Mouse (Mus musculus): ENCODE measurements around the gene Pnkd. TPM values are rescaled to one million over a fixed set of nuclear protein-coding genes. Genes with fewer than 3 reads are reported as not detected.
A peak's percentile ranks its signal among the peaks of the same experiment; 100 is the strongest.
"Not testable (repeated sequence)": the region's sequence is repeated elsewhere in the genome, so short reads cannot be mapped to it uniquely, and the experiment has no call there.

The Pnkd gene
- polyA plus RNA-seq, 1 experiment from 2014 or later = 34.0 TPM

- H3K4me3 ChIP-seq (ENCODE audit: low read depth, low read length) = no peak overlapping the region
- peak overlapping the region; percentile 93; the same call in 1 of the 2 replicates for H3K4me2 ChIP-seq (ENCODE audit: low read depth, low read length)
- H3K9me3 ChIP-seq (replicated peaks; ENCODE audit: control insufficient read depth, low read length) = no peaks in the 10 kb centered on the region
- peaks cover 23% of the 10 kb centered on the region for H3K4me1 ChIP-seq (ENCODE audit: control insufficient read depth, low read depth, low read length)
- no peak overlapping the region for H3K9ac ChIP-seq (ENCODE audit: low read depth, low read length)
- WGBS (ENCODE audit: insufficient replicate concordance) = 78% methylated on average over 10 of the region's 10 CpGs
- H3K27me3 ChIP-seq (ENCODE audit: control insufficient read depth, insufficient read depth, low read depth, low read length) = no peaks in the 10 kb centered on the region
- peaks cover 4% of the 10 kb centered on the region for H3K36me3 ChIP-seq (ENCODE audit: control insufficient read depth, insufficient read depth)
- H3K27ac ChIP-seq (ENCODE audit: low read length) = no peak overlapping the region
- no peak for ATAC-seq (ENCODE audit: low read depth)
Measured at GRCm38 (mm10) chr1:74282896-74283625, 1.7 kb upstream of the Pnkd start.

DNA sequence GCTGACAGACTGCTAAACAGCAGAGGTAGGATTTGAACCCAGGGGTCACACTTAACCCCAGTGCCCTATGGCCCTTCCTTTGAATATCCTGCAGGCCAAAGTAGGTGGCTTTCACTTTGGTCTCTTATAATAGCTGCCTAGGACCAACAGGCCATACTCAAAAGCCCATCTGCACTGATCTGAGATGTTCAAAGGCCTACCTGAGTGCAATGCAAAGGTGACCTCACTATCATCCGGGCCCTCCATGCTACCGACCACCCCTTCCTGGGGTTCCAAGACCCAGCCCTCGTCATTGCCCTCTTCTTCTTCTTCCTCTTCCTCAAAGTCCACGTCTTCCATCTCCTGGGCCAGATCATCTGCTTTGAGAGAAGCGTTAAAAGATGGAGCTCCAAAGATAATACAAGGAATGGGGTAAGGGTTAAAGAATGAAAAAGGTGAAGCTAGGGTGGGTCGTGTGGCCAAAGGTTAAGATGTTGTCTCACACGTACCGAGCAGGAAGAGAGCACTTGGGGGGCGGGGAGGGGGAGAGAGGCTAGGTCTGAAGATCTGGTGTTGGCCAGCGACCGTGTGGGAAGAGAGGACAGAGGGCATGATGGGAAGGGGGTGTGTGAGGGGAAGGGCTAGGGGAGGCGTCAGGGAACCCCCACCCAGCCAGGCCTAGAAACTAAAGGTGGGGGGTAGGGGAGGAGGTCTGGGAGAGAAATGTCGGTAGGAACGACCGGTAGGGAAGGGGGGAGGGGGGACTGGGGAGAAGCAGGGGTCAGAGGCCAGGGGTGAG, 855 bp upstream of the Pnkd start:
- Histone ChIP-seq H3K27me3 (ENCODE audit: control insufficient read depth, insufficient read depth, low read depth, low read length) (no peaks in the 10 kb centered on the region), H3K36me3 (ENCODE audit: control insufficient read depth, insufficient read depth) (peaks cover 4% of the 10 kb centered on the region), H3K4me1 (ENCODE audit: control insufficient read depth, low read depth, low read length) (peaks cover 31% of the 10 kb centered on the region), H3K9ac (ENCODE audit: low read depth, low read length) (peak overlapping the region; percentile 82), H3K4me3 (ENCODE audit: low read depth, low read length) (peak overlapping the region; percentile 80), H3K9me3 (replicated peaks; ENCODE audit: control insufficient read depth, low read length) (no peaks in the 10 kb centered on the region), H3K27ac (ENCODE audit: low read length) (peak overlapping the region; percentile 84), H3K4me2 (ENCODE audit: low read depth, low read length) (peak overlapping the region; percentile 93)
- 7% methylated on average over 15 of the region's 15 CpGs for WGBS (ENCODE audit: insufficient replicate concordance)
- peak; percentile 25 for ATAC-seq (ENCODE audit: low read depth)

DNA sequence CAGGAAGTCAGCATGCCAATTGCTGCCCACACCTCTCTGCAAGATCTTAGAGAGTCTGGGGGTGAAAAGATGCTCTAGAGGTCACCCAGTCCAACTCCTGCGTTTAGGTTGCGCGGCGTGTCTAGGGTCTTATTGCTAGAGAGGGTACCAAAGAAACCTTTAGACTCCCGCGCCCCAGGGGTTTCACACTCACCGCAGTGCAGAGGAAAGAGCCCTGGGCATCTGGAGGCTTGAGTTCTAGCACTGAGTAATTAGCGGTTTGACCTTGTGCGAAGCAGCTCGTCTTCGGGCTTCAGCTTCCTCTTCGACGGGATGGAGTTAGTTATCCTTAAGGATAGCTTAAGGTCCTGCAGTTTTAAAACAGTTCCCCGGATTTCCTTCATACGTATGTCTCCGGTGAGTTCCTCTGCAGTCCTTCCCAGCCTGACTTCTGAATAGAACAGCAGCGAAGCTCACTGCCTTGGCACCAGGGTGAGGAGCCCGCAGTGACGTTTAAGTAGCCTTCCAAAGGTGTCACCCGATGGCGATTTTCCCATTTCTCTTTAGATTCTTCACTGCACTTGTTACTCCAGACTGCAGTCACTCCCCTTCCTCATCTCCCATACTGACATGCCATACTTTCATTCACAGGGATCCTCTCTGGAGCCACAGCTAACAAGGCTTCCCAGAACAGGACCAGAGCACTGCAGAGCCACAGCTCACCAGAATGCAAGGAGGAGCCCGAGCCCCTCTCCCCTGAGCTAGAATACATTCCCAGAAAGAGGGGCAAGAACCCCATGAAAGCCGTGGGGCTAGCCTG, 681 bp downstream of the Pnkd start:
- 3% methylated on average over 23 of the region's 23 CpGs for WGBS (ENCODE audit: insufficient replicate concordance)
- ATAC-seq (ENCODE audit: low read depth) = no peak
- H3K27me3 ChIP-seq (ENCODE audit: control insufficient read depth, insufficient read depth, low read depth, low read length) = no peaks in the 10 kb centered on the region
- H3K9ac ChIP-seq (ENCODE audit: low read depth, low read length) = peak overlapping the region; percentile 76
- no peak overlapping the region for H3K27ac ChIP-seq (ENCODE audit: low read length)
- H3K9me3 ChIP-seq (replicated peaks; ENCODE audit: control insufficient read depth, low read length) = no peaks in the 10 kb centered on the region
- H3K4me2 ChIP-seq (ENCODE audit: low read depth, low read length) = peak overlapping the region; percentile 91
- peak overlapping the region; percentile 82 for H3K4me3 ChIP-seq (ENCODE audit: low read depth, low read length)
- H3K4me1 ChIP-seq (ENCODE audit: control insufficient read depth, low read depth, low read length) = peaks cover 33% of the 10 kb centered on the region
- H3K36me3 ChIP-seq (ENCODE audit: control insufficient read depth, insufficient read depth) = peaks cover 7% of the 10 kb centered on the region

GRCm38 (mm10) chr1:74286869-74287607, 2.3 kb downstream of the Pnkd start:
- 55% methylated on average over 15 of the region's 17 CpGs for WGBS (ENCODE audit: insufficient replicate concordance)
- H3K9ac ChIP-seq (ENCODE audit: low read depth, low read length); H3K4me3 ChIP-seq (ENCODE audit: low read depth, low read length); H3K27me3 ChIP-seq (ENCODE audit: control insufficient read depth, insufficient read depth, low read depth, low read length); H3K27ac ChIP-seq (ENCODE audit: low read length); H3K9me3 ChIP-seq (replicated peaks; ENCODE audit: control insufficient read depth, low read length); ATAC-seq (ENCODE audit: low read depth); H3K4me2 ChIP-seq (ENCODE audit: low read depth, low read length): not testable (repeated sequence)
- Histone ChIP-seq H3K4me1 (ENCODE audit: control insufficient read depth, low read depth, low read length) (peaks cover 30% of the 10 kb centered on the region), H3K36me3 (ENCODE audit: control insufficient read depth, insufficient read depth) (peaks cover 12% of the 10 kb centered on the region)

DNA sequence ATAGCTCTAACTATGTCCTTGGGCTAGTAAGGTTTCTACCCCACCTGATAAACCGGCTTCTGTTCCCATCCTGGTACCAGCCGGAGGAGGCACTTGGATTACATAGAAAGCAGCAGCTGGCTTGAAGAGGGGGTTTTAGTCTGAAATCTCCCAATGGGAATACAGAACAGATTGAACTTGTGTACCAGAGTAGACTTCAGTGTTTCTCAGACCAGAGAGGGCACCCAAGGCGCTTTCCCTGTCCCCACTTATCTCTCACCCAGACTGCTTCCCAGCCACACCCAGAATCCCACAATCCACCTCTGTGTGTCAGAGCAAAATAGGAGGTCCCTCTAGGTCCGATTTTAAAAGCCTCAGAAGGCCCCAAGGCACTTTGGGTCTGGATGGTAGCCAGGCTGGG, 3.6 kb downstream of the Pnkd start:
- H3K27ac ChIP-seq (ENCODE audit: low read length) = peak overlapping the region; percentile 12; the same call in 1 of the 2 replicates
- no peak overlapping the region for H3K4me3 ChIP-seq (ENCODE audit: low read depth, low read length)
- peaks cover 26% of the 10 kb centered on the region for H3K4me1 ChIP-seq (ENCODE audit: control insufficient read depth, low read depth, low read length)
- no peak for ATAC-seq (ENCODE audit: low read depth)
- 64% methylated on average over 4 of the region's 4 CpGs for WGBS (ENCODE audit: insufficient replicate concordance)
- H3K9ac ChIP-seq (ENCODE audit: low read depth, low read length) = no peak overlapping the region; the same call in 1 of the 2 replicates
- H3K4me2 ChIP-seq (ENCODE audit: low read depth, low read length) = no peak overlapping the region
- no peaks in the 10 kb centered on the region for H3K27me3 ChIP-seq (ENCODE audit: control insufficient read depth, insufficient read depth, low read depth, low read length)
- H3K36me3 ChIP-seq (ENCODE audit: control insufficient read depth, insufficient read depth) = peaks cover 8% of the 10 kb centered on the region
- H3K9me3 ChIP-seq (replicated peaks; ENCODE audit: control insufficient read depth, low read length) = no peaks in the 10 kb centered on the region

DNA sequence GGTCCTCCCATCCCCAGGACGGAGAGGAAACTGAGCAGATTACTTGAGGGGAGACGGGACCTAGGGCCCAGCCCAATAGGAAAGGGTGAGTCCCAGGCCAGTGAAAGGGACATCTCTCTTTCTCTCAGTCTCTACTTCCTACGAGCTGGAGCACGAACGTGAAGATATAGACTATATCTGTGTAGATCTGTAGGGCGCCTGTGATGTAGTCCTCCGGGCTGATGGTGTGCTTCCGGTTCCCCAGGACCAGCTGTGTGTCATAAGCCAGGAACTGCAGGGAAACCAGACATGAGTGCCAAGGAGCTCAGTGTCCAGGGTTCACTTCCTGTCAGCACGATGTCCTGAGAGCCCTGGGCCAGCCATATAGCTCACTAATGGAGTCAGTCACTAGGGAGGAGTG, 4.5 kb downstream of the Pnkd start:
- no peaks in the 10 kb centered on the region for H3K27me3 ChIP-seq (ENCODE audit: control insufficient read depth, insufficient read depth, low read depth, low read length)
- H3K9ac ChIP-seq (ENCODE audit: low read depth, low read length) = no peak overlapping the region
- H3K27ac ChIP-seq (ENCODE audit: low read length) = no peak overlapping the region
- no peak overlapping the region for H3K4me2 ChIP-seq (ENCODE audit: low read depth, low read length)
- H3K4me3 ChIP-seq (ENCODE audit: low read depth, low read length) = no peak overlapping the region
- H3K9me3 ChIP-seq (replicated peaks; ENCODE audit: control insufficient read depth, low read length) = no peaks in the 10 kb centered on the region
- ATAC-seq (ENCODE audit: low read depth) = no peak
- peaks cover 8% of the 10 kb centered on the region for H3K36me3 ChIP-seq (ENCODE audit: control insufficient read depth, insufficient read depth)
- H3K4me1 ChIP-seq (ENCODE audit: control insufficient read depth, low read depth, low read length) = peaks cover 20% of the 10 kb centered on the region
- WGBS (ENCODE audit: insufficient replicate concordance) = 69% methylated on average over 9 of the region's 9 CpGs

GRCm38 (mm10) chr1:74289740-74290139, 5.0 kb downstream of the Pnkd start:
- WGBS (ENCODE audit: insufficient replicate concordance) = 66% methylated on average over 2 of the region's 2 CpGs
- Histone ChIP-seq H3K27me3 (ENCODE audit: control insufficient read depth, insufficient read depth, low read depth, low read length) (no peaks in the 10 kb centered on the region), H3K4me1 (ENCODE audit: control insufficient read depth, low read depth, low read length) (peaks cover 23% of the 10 kb centered on the region), H3K27ac (ENCODE audit: low read length) (no peak overlapping the region), H3K9me3 (replicated peaks; ENCODE audit: control insufficient read depth, low read length) (no peaks in the 10 kb centered on the region), H3K4me2 (ENCODE audit: low read depth, low read length) (no peak overlapping the region), H3K4me3 (ENCODE audit: low read depth, low read length) (no peak overlapping the region), H3K36me3 (ENCODE audit: control insufficient read depth, insufficient read depth) (peaks cover 8% of the 10 kb centered on the region), H3K9ac (ENCODE audit: low read depth, low read length) (no peak overlapping the region)
- ATAC-seq (ENCODE audit: low read depth) = no peak

DNA sequence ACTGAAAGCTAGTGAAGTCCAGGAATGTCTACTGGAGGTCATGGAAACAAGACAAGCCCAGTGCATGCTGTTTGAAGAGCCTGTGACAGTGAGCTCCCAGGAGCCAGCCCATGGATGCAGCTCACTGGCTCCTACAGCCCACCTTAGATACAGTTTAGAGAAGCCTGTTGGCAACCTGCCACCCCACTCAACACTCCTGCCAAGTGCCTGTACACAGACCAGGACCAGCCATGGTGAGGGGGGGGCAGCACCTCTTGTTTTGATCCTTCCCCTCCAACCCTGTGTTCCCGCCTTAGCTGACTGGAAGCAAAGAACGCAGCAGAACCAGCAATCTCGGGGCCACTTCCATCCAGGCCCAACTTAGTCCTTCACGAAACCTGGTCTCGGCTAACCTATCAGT, 5.4 kb downstream of the Pnkd start:
- H3K4me1 ChIP-seq (ENCODE audit: control insufficient read depth, low read depth, low read length) = peaks cover 27% of the 10 kb centered on the region

More for the DNA sequence above, 5.4 kb downstream of the Pnkd start:
- no peaks in the 10 kb centered on the region for H3K9me3 ChIP-seq (replicated peaks; ENCODE audit: control insufficient read depth, low read length)
- H3K4me2 ChIP-seq (ENCODE audit: low read depth, low read length) = no peak overlapping the region
- ATAC-seq (ENCODE audit: low read depth) = no peak
- peaks cover 8% of the 10 kb centered on the region for H3K36me3 ChIP-seq (ENCODE audit: control insufficient read depth, insufficient read depth)
- H3K9ac ChIP-seq (ENCODE audit: low read depth, low read length) = no peak overlapping the region
- no peak overlapping the region for H3K4me3 ChIP-seq (ENCODE audit: low read depth, low read length)
- H3K27me3 ChIP-seq (ENCODE audit: control insufficient read depth, insufficient read depth, low read depth, low read length) = no peaks in the 10 kb centered on the region
- no peak overlapping the region for H3K27ac ChIP-seq (ENCODE audit: low read length)
- WGBS (ENCODE audit: insufficient replicate concordance) = 84% methylated on average over 5 of the region's 5 CpGs

All from liver, embryonic 16.5 days (tissue).